Mouse (Mus musculus) sigmoid colon, adult 10 weeks (tissue): Measurements from ENCODE around the gene Zbtb39. TPM values are rescaled to one million over a fixed set of nuclear protein-coding genes. Genes with fewer than 3 reads are reported as not detected.

Experiments used
- polyA plus RNA-seq: library from polyadenylated mRNA; stranded (reverse); fragments of 350-450 nt; fragmentation: Illumina TruSeq; extraction: RNeasy Lipid Tissue Mini Kit (QIAGEN cat#74804); gene quantifications from one replicate; pipeline ENCODE4 v1.2.3, GENCODE M21; 2014; ENCODE audit warnings: low read depth, low replicate concordance

Gene Zbtb39
- 4.1 TPM for polyA plus RNA-seq

GRCm38 (mm10) chr10:127739083-127739660, at the start of gene Zbtb39:
TSS of gene Zbtb39 (plus strand) at chr10:127739538.

GRCm38 (mm10) chr10:127704766-127705220, 34.5 kb upstream of the Zbtb39 start, which contains the start of gene Myo1a:
TSS of gene Myo1a (plus strand) at chr10:127705170.

GRCm38 (mm10) chr10:127724178-127724577, 15.2 kb upstream of the Zbtb39 start, which contains the start of gene Tac2:
TSS of gene Tac2 (plus strand) at chr10:127724478.

GRCm38 (mm10) chr10:127751548-127751947, 12.2 kb downstream of the Zbtb39 start, which contains the start of gene Gpr182:
TSS of gene Gpr182 (minus strand) at chr10:127751732.

GRCm38 (mm10) chr10:127759181-127760110, 20.1 kb downstream of the Zbtb39 start, which contains the start of the genes Rdh1 and Rdh16f1:
TSS of gene Rdh1 (plus strand) at chr10:127759721.
TSS of gene Rdh16f1 (plus strand) at chr10:127759787.

GRCm38 (mm10) chr10:127776011-127776410, 36.7 kb downstream of the Zbtb39 start, which contains the start of gene Rdh9:
TSS of gene Rdh9 (plus strand) at chr10:127776386.

Other genes with a start within 250 kb of the Zbtb39 start
- not detected for gene Stac3, start 237.9 kb upstream of the Zbtb39 start, polyA plus RNA-seq
- gene Ndufa4l2, start 224.6 kb upstream of the Zbtb39 start, polyA plus RNA-seq, result not detected
- 0.91 TPM for gene Shmt2, start 217.1 kb upstream of the Zbtb39 start, polyA plus RNA-seq
- gene Nxph4, start 205.0 kb upstream of the Zbtb39 start, polyA plus RNA-seq, result not detected
- 2.3 TPM for gene Lrp1, start 118.4 kb upstream of the Zbtb39 start, polyA plus RNA-seq
- gene Stat6, start 96.6 kb upstream of the Zbtb39 start, polyA plus RNA-seq, result 34.2 TPM
- gene Nemp1, start 72.6 kb upstream of the Zbtb39 start, polyA plus RNA-seq, result 10.6 TPM
- gene Nab2, start 71.0 kb upstream of the Zbtb39 start, polyA plus RNA-seq, result 0.35 TPM
- 74.7 TPM for gene Myo1a, start 34.4 kb upstream of the Zbtb39 start, polyA plus RNA-seq
- not detected for gene Tac2, start 15.1 kb upstream of the Zbtb39 start, polyA plus RNA-seq
- 0.09 TPM for gene Gpr182, start 12.2 kb downstream of the Zbtb39 start, polyA plus RNA-seq
- gene Rdh1, start 20.2 kb downstream of the Zbtb39 start, polyA plus RNA-seq, result 1.2 TPM
- gene Rdh16f1, start 20.2 kb downstream of the Zbtb39 start, polyA plus RNA-seq, result not detected
- gene Rdh9, start 36.8 kb downstream of the Zbtb39 start, polyA plus RNA-seq, result 27.8 TPM
- gene Rdh16, start 61.6 kb downstream of the Zbtb39 start, polyA plus RNA-seq, result 77.2 TPM
- 1.1 TPM for gene Rdh19, start 110.4 kb downstream of the Zbtb39 start, polyA plus RNA-seq
- 0.47 TPM for gene Rdh16f2, start 126.9 kb downstream of the Zbtb39 start, polyA plus RNA-seq
- not detected for gene Rdh7, start 149.3 kb downstream of the Zbtb39 start, polyA plus RNA-seq
- not detected for gene Sdr9c7, start 159.0 kb downstream of the Zbtb39 start, polyA plus RNA-seq